Mouse (Mus musculus): ENCODE results near the gene Pkd1l2. TPM values are rescaled to one million over a fixed set of nuclear protein-coding genes. Genes with fewer than 3 reads are reported as not detected.

Pkd1l2 gene
- polyA plus RNA-seq, 1 experiment from 2014 or later, result 0.19 TPM

DNA sequence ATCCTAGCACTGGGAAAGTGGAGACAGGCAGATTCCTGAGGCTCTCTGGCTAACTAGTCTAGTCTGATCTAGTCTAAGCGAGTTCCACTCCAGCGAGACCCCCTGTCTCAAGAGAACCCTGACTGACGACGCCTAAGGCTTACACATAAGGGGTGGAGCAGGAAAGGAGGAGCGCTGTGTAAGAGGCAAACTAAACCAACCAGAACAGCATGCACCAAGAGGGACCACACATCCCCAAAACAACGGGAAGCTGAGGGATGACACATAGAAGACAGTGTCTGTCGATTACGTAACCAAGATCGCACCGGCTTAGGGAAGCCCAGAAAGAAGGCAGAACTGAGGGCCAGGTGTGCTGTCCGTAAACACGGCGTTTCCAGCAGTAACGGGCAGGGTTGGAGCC is 2.6 kb downstream of the Pkd1l2 start:
- ATAC-seq (ENCODE audit: low FRiP score), result no peak

GRCm38 (mm10) chr8:117078367-117078926 is 3.8 kb downstream of the Pkd1l2 start:
- H3K27ac ChIP-seq (replicated peaks), result no peak overlapping the region
- H3K4me1 ChIP-seq, result no peaks in the 10 kb centered on the region
- H3K27me3 ChIP-seq (replicated peaks), result no peaks in the 10 kb centered on the region
- H3K9ac ChIP-seq (replicated peaks), result no peak overlapping the region
- no peak overlapping the region for H3K4me3 ChIP-seq (replicated peaks)
- H3K9me3 ChIP-seq (replicated peaks), result no peaks in the 10 kb centered on the region
- H3K4me2 ChIP-seq, result no peak overlapping the region
- WGBS, result 71% methylated on average over 7 of the region's 7 CpGs
- no peaks in the 10 kb centered on the region for H3K36me3 ChIP-seq
- ATAC-seq (ENCODE audit: low FRiP score), result no peak

More for the DNA sequence above, 2.6 kb downstream of the Pkd1l2 start:
- Histone ChIP-seq H3K4me1 (no peaks in the 10 kb centered on the region), H3K27me3 (replicated peaks) (no peaks in the 10 kb centered on the region), H3K36me3 (no peaks in the 10 kb centered on the region), H3K4me3 (replicated peaks) (no peak overlapping the region), H3K9ac (replicated peaks) (no peak overlapping the region), H3K9me3 (replicated peaks) (no peaks in the 10 kb centered on the region), H3K27ac (replicated peaks) (no peak overlapping the region), H3K4me2 (no peak overlapping the region)
- WGBS, result 89% methylated on average over 14 of the region's 14 CpGs

DNA sequence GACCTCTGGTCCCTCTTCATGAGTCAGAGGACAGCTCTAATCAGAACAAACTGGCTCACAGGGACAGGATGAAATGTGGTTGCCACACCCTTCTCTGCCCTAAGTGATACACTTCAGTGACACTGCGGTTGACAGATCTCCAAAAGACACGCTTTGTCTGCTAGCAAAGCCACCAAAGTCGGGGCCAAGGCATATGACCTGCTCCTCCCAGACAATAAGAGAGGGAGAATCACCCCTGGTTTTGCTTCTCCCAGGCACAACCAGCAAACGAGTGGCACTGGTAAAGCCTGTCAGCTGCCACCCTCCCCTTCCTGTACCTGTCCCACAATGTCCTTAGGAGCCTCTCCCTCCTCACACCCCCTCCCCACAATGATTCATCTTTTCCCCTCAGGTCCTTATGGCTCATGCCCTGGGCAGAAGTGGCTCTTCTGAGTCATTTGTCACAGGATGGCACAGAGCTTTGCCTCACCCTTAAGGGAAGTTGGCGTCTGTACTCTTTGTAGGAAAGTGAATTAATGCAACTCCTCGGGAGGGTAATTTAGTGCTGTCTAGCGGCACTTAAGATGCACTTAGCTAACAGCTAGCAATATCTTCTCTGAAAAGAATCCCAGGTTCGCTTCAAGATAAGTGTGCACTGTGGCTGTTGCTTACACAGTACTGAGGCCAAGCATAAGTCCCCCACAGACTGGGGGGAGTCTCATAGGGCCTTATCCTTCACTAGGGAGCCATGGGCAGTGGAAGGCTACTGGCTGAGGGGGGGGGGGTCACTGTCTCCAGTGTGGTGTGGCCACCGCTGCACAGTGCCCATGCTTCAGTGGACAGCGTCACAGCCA is 7.7 kb downstream of the Pkd1l2 start:
- H3K36me3 ChIP-seq, result no peaks in the 10 kb centered on the region
- no peaks in the 10 kb centered on the region for H3K27me3 ChIP-seq (replicated peaks)
- no peaks in the 10 kb centered on the region for H3K9me3 ChIP-seq (replicated peaks)
- H3K27ac ChIP-seq (replicated peaks), result no peak overlapping the region
- H3K9ac ChIP-seq (replicated peaks), result no peak overlapping the region
- no peak overlapping the region for H3K4me3 ChIP-seq (replicated peaks)
- 60% methylated on average over 10 of the region's 10 CpGs for WGBS
- no peaks in the 10 kb centered on the region for H3K4me1 ChIP-seq
- H3K4me2 ChIP-seq, result no peak overlapping the region
- no peak for ATAC-seq (ENCODE audit: low FRiP score)

DNA sequence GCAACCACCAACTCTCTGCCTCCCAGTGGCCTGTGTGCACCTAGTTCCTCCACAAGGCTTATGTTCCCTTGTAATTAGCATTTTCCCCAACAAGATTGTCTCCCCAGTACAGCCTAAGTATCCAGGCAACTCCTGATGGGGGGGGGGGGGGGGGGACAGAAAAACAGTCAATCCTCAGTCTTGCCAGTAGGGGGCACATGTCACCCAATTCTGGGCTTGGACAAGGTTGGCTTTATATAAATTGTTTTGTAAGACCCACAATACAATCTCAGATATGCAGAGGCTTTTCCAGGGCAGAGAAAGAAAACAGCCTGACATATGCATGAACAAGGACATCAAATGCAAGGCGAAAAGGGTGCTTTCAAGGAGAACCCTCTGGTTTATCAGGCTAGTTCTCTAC is 12.5 kb downstream of the Pkd1l2 start:
- ATAC-seq (ENCODE audit: low FRiP score), result no peak
- Histone ChIP-seq H3K9ac (replicated peaks) (no peak overlapping the region), H3K4me1 (no peaks in the 10 kb centered on the region), H3K27me3 (replicated peaks) (no peaks in the 10 kb centered on the region), H3K9me3 (replicated peaks) (no peaks in the 10 kb centered on the region), H3K27ac (replicated peaks) (no peak overlapping the region), H3K4me2 (no peak overlapping the region), H3K4me3 (replicated peaks) (no peak overlapping the region), H3K36me3 (no peaks in the 10 kb centered on the region)
- 89% methylated on average over 1 of the region's 1 CpGs for WGBS

GRCm38 (mm10) chr8:117068294-117068693 is 14.0 kb downstream of the Pkd1l2 start:
- Histone ChIP-seq H3K27ac (replicated peaks) (no peak overlapping the region), H3K4me2 (no peak overlapping the region), H3K9ac (replicated peaks) (no peak overlapping the region), H3K4me3 (replicated peaks) (no peak overlapping the region), H3K9me3 (replicated peaks) (no peaks in the 10 kb centered on the region), H3K4me1 (no peaks in the 10 kb centered on the region), H3K36me3 (no peaks in the 10 kb centered on the region), H3K27me3 (replicated peaks) (no peaks in the 10 kb centered on the region)
- no peak for ATAC-seq (ENCODE audit: low FRiP score)
- 82% methylated on average over 13 of the region's 13 CpGs for WGBS

GRCm38 (mm10) chr8:117067396-117067795 is 14.9 kb downstream of the Pkd1l2 start:
- no peaks in the 10 kb centered on the region for H3K27me3 ChIP-seq (replicated peaks)
- H3K4me2 ChIP-seq, result no peak overlapping the region
- no peak for ATAC-seq (ENCODE audit: low FRiP score)
- 92% methylated on average over 11 of the region's 11 CpGs for WGBS
- H3K4me1 ChIP-seq, result no peaks in the 10 kb centered on the region
- H3K9me3 ChIP-seq (replicated peaks), result no peaks in the 10 kb centered on the region
- no peak overlapping the region for H3K27ac ChIP-seq (replicated peaks)
- H3K36me3 ChIP-seq, result no peaks in the 10 kb centered on the region
- H3K9ac ChIP-seq (replicated peaks), result no peak overlapping the region
- no peak overlapping the region for H3K4me3 ChIP-seq (replicated peaks)

- Histone ChIP-seq H3K9me3 (replicated peaks) (no peaks in the 10 kb centered on the region), H3K4me1 (no peaks in the 10 kb centered on the region), H3K27me3 (replicated peaks) (no peaks in the 10 kb centered on the region), H3K27ac (replicated peaks) (no peak overlapping the region), H3K9ac (replicated peaks) (no peak overlapping the region), H3K36me3 (no peaks in the 10 kb centered on the region), H3K4me2 (no peak overlapping the region), H3K4me3 (replicated peaks) (no peak overlapping the region)
- ATAC-seq (ENCODE audit: low FRiP score), result no peak
- 84% methylated on average over 7 of the region's 7 CpGs for WGBS
Measured at GRCm38 (mm10) chr8:117066955-117067354, 15.3 kb downstream of the Pkd1l2 start.

DNA sequence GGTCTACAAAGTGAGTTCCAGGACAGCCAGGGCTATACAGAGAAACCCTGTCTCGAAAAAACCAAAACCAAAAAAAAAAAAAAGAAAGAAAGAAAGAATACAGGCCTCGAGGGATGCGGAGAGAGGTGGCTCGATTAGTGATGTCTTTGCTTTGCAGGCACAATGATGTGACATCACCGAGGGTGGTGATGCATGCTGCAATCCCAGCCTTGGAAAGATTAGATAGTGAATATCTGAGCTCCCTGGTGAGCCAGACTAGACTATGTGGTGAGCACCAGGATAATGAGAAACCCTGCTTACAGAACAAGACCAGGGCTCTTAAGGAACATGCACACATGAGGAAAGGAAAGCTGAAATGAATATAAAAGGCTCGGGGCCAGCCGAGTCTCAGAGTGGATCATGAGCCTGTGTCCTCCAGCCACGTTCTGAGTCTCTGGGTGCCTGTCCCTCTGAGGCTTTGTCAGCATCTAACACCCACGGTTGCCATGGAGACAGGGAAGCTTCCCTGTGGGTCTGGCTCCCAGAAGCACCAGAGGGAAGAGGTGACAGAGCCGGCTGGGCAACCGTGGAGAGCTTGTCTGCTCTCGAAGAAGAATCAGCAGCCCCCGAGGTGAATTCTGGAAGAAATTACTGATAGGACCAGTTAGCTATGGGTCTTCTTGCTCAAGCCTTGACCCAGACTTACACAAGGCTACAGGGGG is 20.9 kb downstream of the Pkd1l2 start:
- no peaks in the 10 kb centered on the region for H3K4me1 ChIP-seq
- no peak overlapping the region for H3K27ac ChIP-seq (replicated peaks)
- H3K9me3 ChIP-seq (replicated peaks), result no peaks in the 10 kb centered on the region
- H3K4me2 ChIP-seq, result no peak overlapping the region
- H3K27me3 ChIP-seq (replicated peaks), result no peaks in the 10 kb centered on the region
- no peak overlapping the region for H3K4me3 ChIP-seq (replicated peaks)
- no peak overlapping the region for H3K9ac ChIP-seq (replicated peaks)
- H3K36me3 ChIP-seq, result no peaks in the 10 kb centered on the region
- ATAC-seq (ENCODE audit: low FRiP score), result no peak
- WGBS, result 57% methylated on average over 13 of the region's 13 CpGs

GRCm38 (mm10) chr8:117060306-117060705 is 21.9 kb downstream of the Pkd1l2 start:
- Histone ChIP-seq H3K4me2 (no peak overlapping the region), H3K4me3 (replicated peaks) (no peak overlapping the region), H3K9me3 (replicated peaks) (no peaks in the 10 kb centered on the region), H3K27ac (replicated peaks) (no peak overlapping the region), H3K27me3 (replicated peaks) (no peaks in the 10 kb centered on the region), H3K9ac (replicated peaks) (no peak overlapping the region), H3K36me3 (no peaks in the 10 kb centered on the region), H3K4me1 (no peaks in the 10 kb centered on the region)
- no peak for ATAC-seq (ENCODE audit: low FRiP score)
- 82% methylated on average over 13 of the region's 13 CpGs for WGBS

DNA sequence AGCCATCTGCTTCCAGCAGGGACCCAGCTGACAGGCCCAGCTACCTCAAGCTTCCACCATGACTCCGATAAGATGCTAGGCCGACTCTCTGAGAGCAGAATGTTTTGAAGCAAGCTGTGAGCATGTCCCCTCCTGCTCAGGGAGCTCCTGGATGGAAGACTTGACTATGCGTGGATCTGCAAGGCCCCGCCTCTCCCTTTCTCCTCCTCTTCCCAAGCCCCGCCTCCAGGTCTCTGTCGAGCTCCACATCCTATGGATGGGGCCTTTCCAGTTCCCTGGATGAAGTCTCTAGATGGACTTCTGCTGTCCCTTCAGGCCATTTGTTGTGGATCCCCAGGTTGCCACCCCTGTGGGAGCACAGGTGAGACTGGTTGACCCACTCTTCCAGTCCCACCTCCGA is 23.2 kb downstream of the Pkd1l2 start:
- H3K4me2 ChIP-seq, result no peak overlapping the region
- WGBS, result 72% methylated on average over 7 of the region's 7 CpGs
- H3K27me3 ChIP-seq (replicated peaks), result no peaks in the 10 kb centered on the region
- no peak overlapping the region for H3K9ac ChIP-seq (replicated peaks)
- H3K4me1 ChIP-seq, result no peaks in the 10 kb centered on the region
- no peaks in the 10 kb centered on the region for H3K36me3 ChIP-seq
- no peak overlapping the region for H3K27ac ChIP-seq (replicated peaks)
- no peak for ATAC-seq (ENCODE audit: low FRiP score)
- no peak overlapping the region for H3K4me3 ChIP-seq (replicated peaks)
- H3K9me3 ChIP-seq (replicated peaks), result no peaks in the 10 kb centered on the region

DNA sequence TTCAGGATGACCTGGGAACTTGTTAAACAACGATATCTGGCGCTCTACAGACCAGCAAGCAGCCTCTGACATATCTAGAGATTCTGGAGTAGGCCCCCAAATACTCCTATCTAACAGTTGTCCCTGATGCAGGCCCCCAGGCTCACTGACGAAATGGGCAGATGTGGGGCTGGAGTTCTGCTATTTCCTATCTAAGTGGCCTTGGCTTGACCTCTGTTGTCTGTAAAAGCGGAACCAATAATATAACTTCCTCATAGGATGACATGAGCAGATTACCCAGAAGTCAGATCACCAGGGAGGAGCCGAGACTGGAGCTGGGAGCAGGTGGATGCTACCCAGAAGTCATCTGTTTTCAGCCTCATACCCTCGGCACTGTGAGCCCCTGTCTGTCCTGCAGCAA is 27.2 kb downstream of the Pkd1l2 start:
- Histone ChIP-seq H3K27ac (replicated peaks) (no peak overlapping the region), H3K36me3 (no peaks in the 10 kb centered on the region), H3K9me3 (replicated peaks) (no peaks in the 10 kb centered on the region), H3K4me3 (replicated peaks) (no peak overlapping the region), H3K4me1 (no peaks in the 10 kb centered on the region), H3K27me3 (replicated peaks) (no peaks in the 10 kb centered on the region), H3K9ac (replicated peaks) (no peak overlapping the region), H3K4me2 (no peak overlapping the region)
- ATAC-seq (ENCODE audit: low FRiP score), result no peak
- WGBS, result 78% methylated on average over 6 of the region's 6 CpGs

DNA sequence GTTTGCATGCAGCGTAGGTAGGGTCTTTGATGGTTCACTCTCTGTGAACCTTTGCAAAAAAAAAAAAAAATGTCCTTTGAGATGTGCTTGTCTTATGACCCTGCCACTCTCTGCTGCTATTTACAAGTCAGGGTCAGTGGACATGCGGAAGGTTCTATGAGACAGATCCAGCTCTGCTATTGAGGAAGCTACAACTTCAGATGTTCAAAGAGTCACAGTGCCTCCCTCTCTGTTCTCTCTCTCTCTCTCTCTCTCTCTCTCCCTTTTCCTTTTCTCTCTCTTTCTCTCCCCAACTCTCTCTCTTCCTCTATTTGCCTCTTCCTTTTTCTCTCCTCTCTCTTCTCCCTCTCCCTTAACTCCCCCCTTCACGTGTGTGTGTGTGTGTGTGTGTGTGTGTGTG is 28.1 kb downstream of the Pkd1l2 start:
- no peak overlapping the region for H3K9ac ChIP-seq (replicated peaks)
- H3K36me3 ChIP-seq, result no peaks in the 10 kb centered on the region
- no peak overlapping the region for H3K4me2 ChIP-seq
- no peaks in the 10 kb centered on the region for H3K9me3 ChIP-seq (replicated peaks)
- no peaks in the 10 kb centered on the region for H3K27me3 ChIP-seq (replicated peaks)
- WGBS, result 93% methylated on average over 3 of the region's 3 CpGs
- H3K4me3 ChIP-seq (replicated peaks), result no peak overlapping the region
- no peaks in the 10 kb centered on the region for H3K4me1 ChIP-seq
- ATAC-seq (ENCODE audit: low FRiP score), result no peak
- H3K27ac ChIP-seq (replicated peaks), result no peak overlapping the region

Measured in neural tube, embryonic 15.5 days (tissue).